Mouse (Mus musculus) kidney, embryonic 15.5 days (tissue): ENCODE measurements around the gene Hes5. TPM values are rescaled to one million over a fixed set of nuclear protein-coding genes. Genes with fewer than 3 reads are reported as not detected.

ENCODE experiments used
- ATAC-seq: fragments of 200-750 bp; cut with Nextera tagmentation; replicated peaks from 2 replicates; pipeline ENCODE4 v1.8.0; 2017; ENCODE audit warnings: moderate TSS enrichment; ENCODE audit not compliant: low FRiP score
- H3K27ac ChIP-seq: fragments of 300-500 bp; sonication (generic); 2 replicates; pipeline ENCODE4 v1.5.1; 2015; ENCODE audit warnings: mild to moderate bottlenecking, inconsistent platforms
- H3K27me3 ChIP-seq: fragments of 300-500 bp; sonication (generic); 2 replicates; pipeline ENCODE4 v1.6.1; 2015; ENCODE audit warnings: inconsistent platforms
- H3K36me3 ChIP-seq: fragments of 300-500 bp; sonication (generic); 2 replicates; pipeline ENCODE4 v1.6.1; 2015; ENCODE audit warnings: inconsistent platforms
- H3K4me1 ChIP-seq: fragments of 300-500 bp; sonication (generic); 2 replicates; pipeline ENCODE4 v1.6.1; 2015; ENCODE audit warnings: inconsistent platforms
- H3K4me2 ChIP-seq: fragments of 300-500 bp; sonication (generic); 2 replicates; pipeline ENCODE4 v1.6.1; 2015; ENCODE audit warnings: moderate library complexity, mild to moderate bottlenecking, inconsistent platforms
- H3K4me3 ChIP-seq: fragments of 300-500 bp; sonication (generic); replicated peaks from 2 replicates; pipeline ENCODE4 v1.5.1; 2015; ENCODE audit warnings: mild to moderate bottlenecking, inconsistent platforms
- H3K9ac ChIP-seq: fragments of 300-500 bp; sonication (generic); 2 replicates; pipeline ENCODE4 v1.6.1; 2015; ENCODE audit warnings: mild to moderate bottlenecking, inconsistent platforms
- H3K9me3 ChIP-seq: fragments of 300-500 bp; sonication (generic); replicated peaks from 2 replicates; pipeline ENCODE4 v1.6.1; 2016; ENCODE audit warnings: inconsistent platforms
- WGBS: fragments of 180-500 bp; shearing (Covaris S2); methylation state at CpG from one replicate; pipeline ENCODE4 v1.1.7; 2015; ENCODE audit warnings: mixed read lengths; 5-methylcytosine and 5-hydroxymethylcytosine counted together
- polyA plus RNA-seq: library from polyadenylated mRNA; unstranded; fragments of >200 nt; fragmentation: Nextera tagmentation; extraction: Ambion mirVana; gene quantifications from 2 replicates; pipeline ENCODE4 v1.2.1, GENCODE M21; 2015

The Hes5 gene
- polyA plus RNA-seq, result 19.6 and 20.7 TPM in 2 replicates

- H3K27me3 ChIP-seq, result peaks cover 76% of the 10 kb centered on the region
- peak within 1 kb of the TSS; percentile 43 for H3K9ac ChIP-seq
- peak within 1 kb of the TSS; percentile 28; the same call in 1 of the 2 replicates for H3K27ac ChIP-seq
- H3K4me3 ChIP-seq, result peak within 1 kb of the TSS; percentile 90
- peaks cover 81% of the 10 kb centered on the region for H3K4me1 ChIP-seq
- under 1% methylated on average over 57 of the region's 65 CpGs for WGBS
- no peaks in the 10 kb centered on the region for H3K9me3 ChIP-seq
- H3K4me2 ChIP-seq, result peak within 1 kb of the TSS; percentile 77
- no peak for ATAC-seq
- H3K36me3 ChIP-seq, result no peaks in the 10 kb centered on the region; the same call in 1 of the 2 replicates
These were observed at the start of gene Hes5 for GRCm38 (mm10) chr4:154960690-154961225. Gene Hes5 (plus strand): TSS chr4:154960923.

- no peak overlapping the region for H3K9ac ChIP-seq
- no peak overlapping the region for H3K4me2 ChIP-seq
- ATAC-seq, result peak; percentile 67
- WGBS, result 67% methylated on average over 2 of the region's 2 CpGs
- H3K9me3 ChIP-seq, result no peaks in the 10 kb centered on the region
- no peaks in the 10 kb centered on the region for H3K27me3 ChIP-seq
- H3K36me3 ChIP-seq, result no peaks in the 10 kb centered on the region
- no peak overlapping the region for H3K27ac ChIP-seq
- peaks cover 15% of the 10 kb centered on the region for H3K4me1 ChIP-seq
- no peak overlapping the region for H3K4me3 ChIP-seq
These were observed 49.1 kb upstream of the Hes5 start for GRCm38 (mm10) chr4:154911644-154912043.

GRCm38 (mm10) chr4:154913845-154914244, 46.9 kb upstream of the Hes5 start:
- no peak overlapping the region for H3K9ac ChIP-seq
- 93% methylated on average over 3 of the region's 3 CpGs for WGBS
- H3K36me3 ChIP-seq, result no peaks in the 10 kb centered on the region
- no peak overlapping the region for H3K27ac ChIP-seq
- H3K4me3 ChIP-seq, result no peak overlapping the region
- no peak for ATAC-seq
- H3K27me3 ChIP-seq, result no peaks in the 10 kb centered on the region
- H3K4me1 ChIP-seq, result peaks cover 10% of the 10 kb centered on the region
- no peaks in the 10 kb centered on the region for H3K9me3 ChIP-seq
- no peak overlapping the region for H3K4me2 ChIP-seq

GRCm38 (mm10) chr4:154914252-154914651, 46.5 kb upstream of the Hes5 start:
- Histone ChIP-seq H3K36me3 (no peaks in the 10 kb centered on the region), H3K9ac (no peak overlapping the region), H3K4me2 (no peak overlapping the region), H3K4me3 (no peak overlapping the region), H3K4me1 (peaks cover 10% of the 10 kb centered on the region), H3K9me3 (no peaks in the 10 kb centered on the region), H3K27ac (no peak overlapping the region), H3K27me3 (no peaks in the 10 kb centered on the region)
- ATAC-seq, result no peak
- WGBS, result 93% methylated on average over 4 of the region's 4 CpGs

- no peaks in the 10 kb centered on the region for H3K27me3 ChIP-seq
- no peaks in the 10 kb centered on the region for H3K9me3 ChIP-seq
- ATAC-seq, result no peak
- 80% methylated on average over 3 of the region's 3 CpGs for WGBS
- H3K9ac ChIP-seq, result no peak overlapping the region
- H3K4me1 ChIP-seq, result peaks cover 10% of the 10 kb centered on the region
- H3K4me3 ChIP-seq, result no peak overlapping the region
- no peak overlapping the region for H3K27ac ChIP-seq
- no peak overlapping the region for H3K4me2 ChIP-seq
- no peaks in the 10 kb centered on the region for H3K36me3 ChIP-seq
These were observed 46.0 kb upstream of the Hes5 start for GRCm38 (mm10) chr4:154914707-154915106.

- no peak overlapping the region for H3K27ac ChIP-seq
- no peaks in the 10 kb centered on the region for H3K9me3 ChIP-seq
- H3K27me3 ChIP-seq, result no peaks in the 10 kb centered on the region
- no peak overlapping the region for H3K9ac ChIP-seq
- ATAC-seq, result no peak
- WGBS, result 69% methylated on average over 10 of the region's 10 CpGs
- H3K4me3 ChIP-seq, result no peak overlapping the region
- no peak overlapping the region for H3K4me2 ChIP-seq
- H3K4me1 ChIP-seq, result peaks cover 10% of the 10 kb centered on the region
- H3K36me3 ChIP-seq, result no peaks in the 10 kb centered on the region
These were observed 45.4 kb upstream of the Hes5 start for GRCm38 (mm10) chr4:154915286-154915685.

GRCm38 (mm10) chr4:154916662-154917061, 44.1 kb upstream of the Hes5 start:
- H3K36me3 ChIP-seq, result no peaks in the 10 kb centered on the region
- no peaks in the 10 kb centered on the region for H3K4me1 ChIP-seq
- no peaks in the 10 kb centered on the region for H3K9me3 ChIP-seq
- no peak overlapping the region for H3K9ac ChIP-seq
- 86% methylated on average over 4 of the region's 4 CpGs for WGBS
- H3K27ac ChIP-seq, result no peak overlapping the region
- no peaks in the 10 kb centered on the region for H3K27me3 ChIP-seq
- no peak overlapping the region for H3K4me3 ChIP-seq
- H3K4me2 ChIP-seq, result no peak overlapping the region
- no peak for ATAC-seq

GRCm38 (mm10) chr4:154922291-154922690, 38.4 kb upstream of the Hes5 start:
- H3K36me3 ChIP-seq, result no peaks in the 10 kb centered on the region
- no peaks in the 10 kb centered on the region for H3K27me3 ChIP-seq
- peaks cover 5% of the 10 kb centered on the region; the same call in 1 of the 2 replicates for H3K4me1 ChIP-seq
- no peak overlapping the region for H3K4me3 ChIP-seq
- no peak for ATAC-seq
- no peak overlapping the region for H3K4me2 ChIP-seq
- H3K27ac ChIP-seq, result no peak overlapping the region
- no peak overlapping the region for H3K9ac ChIP-seq
- no peaks in the 10 kb centered on the region for H3K9me3 ChIP-seq
- 80% methylated on average over 4 of the region's 4 CpGs for WGBS

- no peaks in the 10 kb centered on the region for H3K9me3 ChIP-seq
- no peak overlapping the region for H3K27ac ChIP-seq
- no peaks in the 10 kb centered on the region for H3K36me3 ChIP-seq
- H3K4me3 ChIP-seq, result no peak overlapping the region
- no peak overlapping the region for H3K9ac ChIP-seq
- ATAC-seq, result no peak
- H3K4me1 ChIP-seq, result peaks cover 11% of the 10 kb centered on the region
- 77% methylated on average over 5 of the region's 5 CpGs for WGBS
- H3K27me3 ChIP-seq, result no peaks in the 10 kb centered on the region
- no peak overlapping the region for H3K4me2 ChIP-seq
These were observed 37.8 kb upstream of the Hes5 start for GRCm38 (mm10) chr4:154922931-154923330.

GRCm38 (mm10) chr4:154925413-154925812, 35.3 kb upstream of the Hes5 start:
- Histone ChIP-seq H3K4me1 (peaks cover 20% of the 10 kb centered on the region), H3K36me3 (no peaks in the 10 kb centered on the region), H3K4me2 (no peak overlapping the region), H3K27me3 (no peaks in the 10 kb centered on the region), H3K27ac (no peak overlapping the region), H3K9ac (no peak overlapping the region), H3K4me3 (no peak overlapping the region), H3K9me3 (no peaks in the 10 kb centered on the region)
- ATAC-seq, result no peak
- WGBS, result 61% methylated on average over 4 of the region's 4 CpGs

GRCm38 (mm10) chr4:154926969-154927898, 33.5 kb upstream of the Hes5 start:
- H3K36me3 ChIP-seq, result no peaks in the 10 kb centered on the region
- H3K4me3 ChIP-seq, result peak overlapping the region; percentile 25
- no peaks in the 10 kb centered on the region for H3K9me3 ChIP-seq
- H3K27me3 ChIP-seq, result no peaks in the 10 kb centered on the region
- H3K27ac ChIP-seq, result peak overlapping the region; percentile 62
- 0 out of 2 replicates have a peak overlapping the region, but pooled peaks have one; percentile 7 for H3K9ac ChIP-seq
- peaks cover 20% of the 10 kb centered on the region for H3K4me1 ChIP-seq
- H3K4me2 ChIP-seq, result peak overlapping the region; percentile 42
- 0 out of 2 replicates have a peak, but pooled peaks have one; percentile 10 for ATAC-seq
- 55% methylated on average over 9 of the region's 9 CpGs for WGBS

GRCm38 (mm10) chr4:154927899-154928337, 32.8 kb upstream of the Hes5 start:
- WGBS, result 26% methylated on average over 5 of the region's 5 CpGs
- no peaks in the 10 kb centered on the region for H3K9me3 ChIP-seq
- H3K4me3 ChIP-seq, result peak overlapping the region; percentile 25
- H3K27me3 ChIP-seq, result no peaks in the 10 kb centered on the region
- H3K27ac ChIP-seq, result peak overlapping the region; percentile 62
- no peaks in the 10 kb centered on the region for H3K36me3 ChIP-seq
- peaks cover 20% of the 10 kb centered on the region for H3K4me1 ChIP-seq
- 0 out of 2 replicates have a peak, but pooled peaks have one; percentile 28 for ATAC-seq
- H3K4me2 ChIP-seq, result peak overlapping the region; percentile 42
- 0 out of 2 replicates have a peak overlapping the region, but pooled peaks have one; percentile 7 for H3K9ac ChIP-seq
